Mouse (Mus musculus) cerebellum, adult 2 months (tissue): ENCODE results near the gene Prkce.

Experiments used
- CTCF ChIP-seq: fragments of 200-500 bp; IDR thresholded peaks from 2 replicates; pipeline ENCODE4 v1.5.1; 2011; ENCODE audit warnings: low read depth, mild to moderate bottlenecking, control low read depth, low read length, moderate library complexity, borderline replicate concordance; ENCODE audit not compliant: insufficient read depth
- POLR2A ChIP-seq: fragments of 200-500 bp; IDR thresholded peaks from 2 replicates; pipeline ENCODE4 v1.6.1; 2011; ENCODE audit warnings: low read length, control low read depth, borderline replicate concordance; ENCODE audit not compliant: insufficient read depth

DNA sequence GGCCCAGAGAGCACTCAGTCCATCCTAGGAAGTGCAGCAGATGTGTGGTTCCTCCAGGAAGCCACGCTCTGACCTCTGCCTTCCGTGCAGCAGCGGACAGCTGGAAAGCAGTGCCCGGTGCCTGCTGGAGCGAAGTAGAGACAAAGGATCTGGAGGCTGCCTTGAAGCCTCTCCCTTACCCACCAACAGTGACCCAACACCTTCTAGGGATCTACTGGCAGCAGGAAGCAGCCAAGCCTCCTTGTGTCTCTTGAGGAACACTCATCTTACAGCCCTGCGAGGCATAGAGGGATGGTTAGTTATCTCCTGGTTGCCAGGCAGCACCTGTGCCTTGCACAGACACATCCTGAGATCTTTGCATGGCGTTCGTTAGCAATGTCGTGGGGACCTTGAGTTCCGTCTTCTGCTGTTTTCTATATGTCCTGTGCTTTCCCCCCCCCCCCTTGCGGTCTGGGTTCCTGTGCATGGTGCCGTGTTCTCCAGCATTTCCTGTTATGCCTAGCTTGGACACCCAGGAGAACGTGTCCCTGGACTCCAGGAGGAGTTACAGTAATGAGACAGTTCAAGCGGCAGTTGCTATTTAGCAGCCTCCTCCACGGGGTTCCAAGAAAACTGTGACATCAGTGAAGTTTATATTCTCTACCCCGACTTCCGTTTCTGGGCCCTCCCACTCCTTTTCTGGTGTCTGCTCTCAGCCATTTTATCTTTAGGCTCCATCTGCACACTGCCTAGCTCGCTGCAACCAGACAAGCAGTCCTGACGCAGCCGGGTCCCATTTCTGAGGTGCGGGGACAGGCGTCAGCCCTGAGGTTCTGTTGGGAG is 133.4 kb downstream of the Prkce start:
- TF ChIP-seq CTCF: no peak
- no peak for TF ChIP-seq POLR2A
